Mouse (Mus musculus): ENCODE measurements around the gene P4htm.

Gene P4htm

GRCm38 (mm10) chr9:108577025-108577424, 20.4 kb downstream of the P4htm start:
- no peak for DNase-seq

- DNase-seq = no peak
Measured at GRCm38 (mm10) chr9:108575321-108576297, 21.9 kb downstream of the P4htm start.

GRCm38 (mm10) chr9:108574921-108575320, 22.5 kb downstream of the P4htm start:
- no peak for DNase-seq

GRCm38 (mm10) chr9:108573774-108574690, 23.4 kb downstream of the P4htm start:
- peak; percentile 82 for DNase-seq

GRCm38 (mm10) chr9:108572321-108572720, 25.1 kb downstream of the P4htm start:
- no peak for DNase-seq

GRCm38 (mm10) chr9:108571401-108571973, 26.0 kb downstream of the P4htm start:
- DNase-seq = no peak

- peak; percentile 78 for DNase-seq
Measured at GRCm38 (mm10) chr9:108570207-108570896, 27.1 kb downstream of the P4htm start.

- DNase-seq = peak; percentile 96
Measured at GRCm38 (mm10) chr9:108569381-108570206, 27.9 kb downstream of the P4htm start, which contains the start of gene Dalrd3. Gene Dalrd3, plus strand, starts transcription at chr9:108569886.

GRCm38 (mm10) chr9:108568511-108568921, 29.0 kb downstream of the P4htm start:
- DNase-seq = no peak

- peak; percentile 61 for DNase-seq
Measured at GRCm38 (mm10) chr9:108567931-108568419, 29.5 kb downstream of the P4htm start.

- DNase-seq = peak; percentile 96
Measured at GRCm38 (mm10) chr9:108566815-108567776, 30.4 kb downstream of the P4htm start, which contains the start of gene Ndufaf3. Gene Ndufaf3, minus strand, starts transcription at chr9:108567434.

GRCm38 (mm10) chr9:108565881-108566814, 31.3 kb downstream of the P4htm start:
- DNase-seq = no peak

- DNase-seq = no peak
Measured at GRCm38 (mm10) chr9:108564131-108564530, 33.3 kb downstream of the P4htm start.

- no peak for DNase-seq
Measured at GRCm38 (mm10) chr9:108563671-108564070, 33.8 kb downstream of the P4htm start.

GRCm38 (mm10) chr9:108560227-108560841, 37.1 kb downstream of the P4htm start, which contains the start of gene Impdh2:
Gene Impdh2, plus strand, starts transcription at chr9:108560286.
- DNase-seq = peak; percentile 98

GRCm38 (mm10) chr9:108559169-108559568, 38.3 kb downstream of the P4htm start:
- DNase-seq = no peak

GRCm38 (mm10) chr9:108546875-108547274, 50.6 kb downstream of the P4htm start:
- DNase-seq = no peak

- no peak for DNase-seq
Measured at GRCm38 (mm10) chr9:108545986-108546385, 51.5 kb downstream of the P4htm start.

Data from retina, postnatal 1 day (tissue).